Comparison of ENCODE assay signal across 1 mouse cellular context in the genomic region with DNA sequence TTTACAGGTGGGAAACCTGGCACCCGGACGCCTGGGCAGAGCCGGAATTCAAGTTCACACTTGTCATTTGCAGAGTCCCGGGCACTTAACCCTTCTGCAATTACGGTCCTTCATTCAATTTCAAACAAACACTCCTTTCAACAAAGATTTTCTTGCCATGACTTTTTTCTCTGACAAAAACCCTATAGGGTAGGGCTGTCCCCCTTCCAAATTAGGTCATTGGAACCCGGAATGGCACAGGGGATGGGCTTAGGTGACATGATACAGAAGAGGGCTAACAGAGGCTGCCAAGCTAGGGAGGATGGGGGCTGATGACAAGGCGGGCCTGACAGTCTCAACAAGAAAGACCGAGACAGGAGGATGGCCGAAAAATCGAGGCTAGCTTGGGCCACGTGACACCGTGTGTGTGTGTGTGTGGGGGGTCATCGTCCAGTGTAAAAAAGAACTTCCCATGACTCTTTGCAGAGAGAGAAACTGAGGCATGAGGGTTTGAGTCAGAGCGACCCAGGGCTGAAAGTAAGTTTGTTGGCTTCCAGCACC.
TF ChIP-seq lines count a peak whose summit lies in the region.

No protein-coding gene starts in this region.

TF ChIP-seq in CH12.LX, 34 proteins besides CTCF, POLR2A, EP300 and RAD21 (continued from another document):
- TF ChIP-seq USF1 (IDR thresholded peaks at IDR 0.05; ENCODE audit: low read depth, low read length) (peak; percentile 38; the same call in 1 of the 2 replicates), KAT2A (IDR thresholded peaks at IDR 0.05; ENCODE audit: insufficient replicate concordance, low read length) (no peak), SMC3 (IDR thresholded peaks at IDR 0.05; ENCODE audit: low read depth, low read length) (no peak), POLR2AphosphoS2 (IDR thresholded peaks at IDR 0.05; ENCODE audit: low read depth, low read length) (no peak)
